Mouse (Mus musculus): Measurements from ENCODE around the gene Dbx1. TPM values are rescaled to one million over a fixed set of nuclear protein-coding genes. Genes with fewer than 3 reads are reported as not detected.

The Dbx1 gene
- not detected for total RNA-seq (2021)
- long read RNA-seq, experiment 1: 0 reads
- long read RNA-seq, experiment 2: 0 reads

DNA sequence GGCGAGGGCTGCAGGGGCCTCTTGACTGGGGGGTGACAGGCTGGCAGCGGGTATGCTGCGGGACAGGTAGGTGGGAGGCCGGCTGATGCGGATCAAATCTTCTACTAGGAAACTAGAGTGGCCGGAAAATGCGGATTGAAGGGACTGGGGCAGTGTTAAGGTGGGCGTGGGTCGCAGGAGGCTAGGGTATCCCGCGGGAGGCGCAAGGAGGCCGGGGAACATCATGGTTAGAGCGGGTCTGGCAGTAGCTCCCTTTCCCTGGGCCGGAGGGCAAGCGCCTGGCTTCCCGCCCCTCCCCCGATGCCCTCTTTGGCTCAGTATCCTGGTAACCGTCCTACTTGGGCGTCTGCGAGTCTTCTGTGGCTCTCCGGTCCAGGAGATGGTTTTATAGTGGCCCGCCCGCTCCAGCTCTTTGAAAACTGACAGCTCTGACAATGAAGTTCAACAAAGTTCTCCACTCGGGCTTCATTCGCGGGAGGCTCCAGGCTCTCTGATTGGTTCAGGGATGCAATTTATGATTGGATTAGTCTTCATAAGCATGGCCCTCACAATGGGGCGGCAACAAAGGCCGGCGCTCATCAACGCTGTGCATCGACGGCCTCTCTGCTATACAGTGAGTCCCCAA is at the start of gene Dbx1:
Gene Dbx1 (minus strand): TSS at position 359 of the 625 bp plus-strand sequence.
- intact Hi-C loops (cut with DNase I; ENCODE audit: low total_unique reads): no loop called here
- no peak for DNase-seq

DNA sequence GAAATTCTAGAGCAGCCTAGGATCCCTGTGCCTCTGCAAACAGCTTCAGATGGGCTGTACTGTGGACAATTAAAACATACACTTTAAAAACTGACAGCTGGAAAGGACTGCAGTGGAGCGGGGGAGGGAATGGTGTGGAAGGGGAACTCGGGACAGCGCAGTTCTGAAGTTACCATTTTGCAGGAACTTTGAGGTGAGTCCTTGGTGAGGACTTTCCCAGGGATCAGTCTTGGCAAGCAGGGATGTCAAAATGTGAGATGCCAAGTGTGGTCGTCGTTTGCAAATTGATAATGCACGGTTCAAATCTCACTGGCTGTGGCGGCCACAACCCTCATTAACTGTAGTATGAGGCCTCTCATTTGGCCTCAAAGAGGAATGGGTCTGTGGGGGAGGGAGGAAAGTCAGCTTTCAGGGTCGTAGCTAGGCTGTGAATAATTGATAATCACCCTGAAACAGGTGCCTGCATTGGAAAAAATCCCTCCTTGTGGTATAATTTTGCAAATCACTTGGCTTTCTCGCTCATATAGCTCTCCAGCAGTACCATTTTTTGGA is 42.3 kb upstream of the Dbx1 start:
- no peak for DNase-seq
- intact Hi-C loops (cut with DNase I; ENCODE audit: low total_unique reads): no loop called here

DNA sequence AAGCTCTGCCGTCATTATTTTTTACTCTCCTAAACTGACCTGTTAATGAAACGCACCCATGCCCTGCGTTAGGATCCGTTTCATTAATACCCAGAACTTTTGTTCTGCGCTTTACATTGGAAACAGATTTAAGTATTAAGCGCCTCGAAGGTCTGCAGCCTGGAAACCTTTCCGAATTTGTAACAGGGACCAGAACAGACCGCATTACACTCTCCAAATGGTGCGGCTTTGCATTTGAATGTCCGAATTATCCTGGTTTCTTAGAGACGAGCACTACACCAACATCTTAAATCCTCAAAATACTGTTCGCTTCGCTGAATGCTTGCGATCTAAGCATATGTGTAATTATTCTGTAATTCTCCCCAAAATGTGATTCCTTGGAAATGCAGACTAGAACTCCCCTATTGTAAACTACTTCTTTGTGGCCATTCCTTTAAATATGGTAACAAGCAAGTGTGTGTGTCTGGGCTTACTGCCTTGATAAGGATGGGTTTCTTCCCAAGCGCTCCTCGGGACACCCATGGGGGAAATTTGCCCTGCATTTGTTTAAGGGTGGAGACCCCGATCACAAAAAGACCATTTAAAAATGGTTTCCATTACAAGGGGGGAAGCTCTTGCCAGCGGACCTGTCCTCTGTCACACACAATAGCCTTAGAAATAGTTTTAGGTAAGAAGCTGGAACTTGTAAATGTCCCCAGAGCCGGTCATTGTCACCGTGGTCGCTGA is 41.6 kb upstream of the Dbx1 start:
- intact Hi-C loops (cut with DNase I; ENCODE audit: low total_unique reads): no loop called here
- DNase-seq: no peak

DNA sequence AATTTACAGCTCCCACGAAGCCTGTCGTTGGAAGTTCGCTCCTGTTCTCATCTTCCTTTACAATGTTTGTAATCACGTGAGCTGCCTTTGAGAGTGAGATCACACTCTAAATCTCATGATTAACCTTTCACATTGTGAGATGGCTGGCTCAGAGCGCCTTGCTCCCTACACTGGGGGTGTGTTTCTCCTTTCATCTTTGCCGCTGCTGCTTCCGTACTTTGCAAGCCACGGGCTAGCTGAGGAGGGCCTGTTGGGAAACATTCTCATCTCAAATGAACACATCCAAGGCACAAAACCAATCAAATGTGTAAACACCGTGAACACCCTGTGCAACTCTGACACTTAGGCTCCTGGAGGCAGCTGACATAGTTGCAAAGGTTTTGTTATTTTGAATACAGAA is 40.5 kb upstream of the Dbx1 start:
- DNase-seq: no peak
- intact Hi-C loops (cut with DNase I; ENCODE audit: low total_unique reads): no loop called here

DNA sequence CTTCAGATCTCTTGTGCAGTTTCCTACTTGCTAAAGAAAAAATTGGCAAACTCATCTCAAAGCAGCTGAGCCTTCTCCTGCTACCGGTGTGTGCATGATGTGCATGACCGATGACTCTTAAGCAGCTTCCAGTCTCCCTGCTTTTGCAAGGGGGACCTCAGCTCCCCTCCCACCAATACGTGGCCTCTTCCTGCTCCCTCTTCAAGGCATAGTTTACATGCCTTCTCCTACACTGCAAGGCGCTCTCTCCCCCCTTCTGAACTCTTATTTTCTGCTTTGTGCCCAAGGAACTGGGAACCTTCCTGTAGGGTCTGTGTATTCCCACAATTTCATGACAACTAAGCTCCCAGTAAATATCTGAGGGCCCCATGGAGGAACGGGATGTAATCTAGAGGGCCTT is 40.0 kb upstream of the Dbx1 start:
- intact Hi-C loops (cut with DNase I; ENCODE audit: low total_unique reads): no loop called here

DNA sequence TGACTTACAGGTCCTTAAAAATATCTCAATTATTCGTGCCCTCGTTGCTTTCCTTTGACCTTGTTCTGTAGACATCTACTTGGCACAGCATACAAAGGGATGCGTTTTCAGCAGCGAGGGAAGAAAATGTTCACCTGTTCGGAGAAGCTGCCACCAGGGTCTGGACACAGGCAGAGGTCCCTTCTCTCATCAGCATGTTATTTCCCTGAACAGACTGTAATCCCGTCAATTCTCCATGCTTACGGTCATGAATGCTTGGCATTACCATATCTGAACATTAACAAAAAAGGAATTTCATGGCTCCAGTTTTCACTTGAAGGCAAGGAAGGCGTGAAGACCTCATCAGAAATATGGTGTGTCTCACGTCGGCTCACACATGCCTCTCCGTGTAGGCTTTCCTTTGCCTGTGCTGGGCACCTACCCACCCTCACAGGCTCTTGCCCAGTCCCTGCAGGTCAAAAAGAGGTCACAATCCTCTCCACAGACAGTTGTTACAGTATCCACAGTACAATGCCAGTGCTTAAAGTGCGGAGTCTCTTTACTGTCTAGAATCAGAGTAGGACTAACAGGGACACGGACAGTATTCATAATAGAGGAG is 31.7 kb upstream of the Dbx1 start:
- intact Hi-C loops (cut with DNase I; ENCODE audit: low total_unique reads): no loop called here
- DNase-seq: no peak

More for the DNA sequence above, 40.0 kb upstream of the Dbx1 start:
- DNase-seq: no peak

DNA sequence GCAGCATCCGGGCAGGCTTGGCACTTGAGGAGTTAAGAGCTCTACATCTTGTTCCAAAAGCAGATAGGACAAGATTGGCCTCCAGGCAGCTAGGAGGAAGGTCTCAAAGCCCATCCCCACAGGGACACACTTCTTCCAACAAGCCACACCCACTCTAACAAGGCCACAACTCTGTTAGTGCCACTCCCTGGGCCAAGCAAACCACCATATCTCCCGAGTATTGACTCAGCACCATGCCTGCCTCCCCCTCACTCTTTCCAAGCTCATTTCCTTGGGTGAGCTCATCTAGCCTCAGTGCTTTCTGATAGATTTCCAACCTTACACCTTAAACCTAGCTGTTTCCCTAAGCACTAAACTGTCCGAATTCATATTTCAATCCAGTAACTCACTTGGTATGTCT is 26.9 kb upstream of the Dbx1 start:
- intact Hi-C loops (cut with DNase I; ENCODE audit: low total_unique reads): no loop called here
- DNase-seq: no peak

DNA sequence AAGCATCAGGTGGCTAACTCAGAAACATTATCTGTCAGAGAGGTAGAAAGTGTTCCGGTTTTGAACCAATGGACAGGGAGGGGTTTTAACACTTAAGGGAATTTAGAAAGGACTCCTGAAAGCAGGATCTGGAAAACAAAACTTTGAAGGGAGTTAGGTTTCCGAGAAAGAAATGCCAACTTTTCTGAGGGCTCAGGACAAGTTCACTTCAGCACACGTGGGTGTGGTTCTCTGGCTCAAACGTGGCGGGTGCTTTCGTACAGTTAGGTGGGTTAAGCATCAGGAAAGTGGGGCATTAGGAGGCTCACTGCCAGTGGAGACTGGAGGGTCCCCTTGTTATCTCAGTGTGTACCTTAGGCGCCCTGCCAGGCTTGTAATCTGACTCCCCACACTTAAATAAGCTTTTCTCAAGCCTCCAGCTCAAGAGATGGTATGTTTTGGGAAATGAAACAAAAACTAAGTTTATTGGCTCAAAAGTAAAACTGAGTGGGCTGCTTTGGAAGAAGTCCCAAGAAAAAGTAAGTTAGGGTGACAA is 25.9 kb upstream of the Dbx1 start:
- no peak for DNase-seq
- intact Hi-C loops (cut with DNase I; ENCODE audit: low total_unique reads): no loop called here

DNA sequence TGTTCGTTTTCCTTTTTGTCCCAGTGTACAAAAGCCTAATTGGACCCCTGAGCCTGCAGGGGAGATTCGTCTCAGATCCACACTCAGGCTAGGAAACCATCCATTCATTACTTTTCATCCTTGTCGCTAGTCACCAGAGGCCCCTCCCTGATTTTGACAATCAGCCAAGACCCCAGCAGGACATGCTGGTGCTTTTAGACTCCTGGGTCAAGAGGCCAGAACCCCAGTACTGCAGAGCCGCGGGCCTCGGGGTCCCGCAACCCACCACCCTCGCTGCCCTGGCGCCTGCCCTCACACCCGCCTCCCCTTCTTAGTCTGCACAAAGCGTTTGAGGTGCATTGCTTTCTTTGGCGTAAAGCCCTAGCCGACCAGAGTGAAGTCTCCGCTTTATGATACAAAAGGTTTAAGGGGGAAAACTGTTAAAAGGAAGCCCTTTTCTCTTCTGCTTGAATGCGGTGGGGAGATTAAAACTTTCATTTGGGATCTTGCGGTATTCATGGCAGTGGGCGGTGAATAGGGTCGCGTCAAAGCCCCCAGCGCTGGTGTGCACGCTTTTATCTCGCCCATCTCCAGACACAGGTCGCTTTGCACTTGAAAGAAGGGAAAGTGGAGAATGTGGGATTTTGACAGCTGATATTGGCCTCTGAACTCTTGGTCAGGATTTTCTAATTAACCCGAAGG is 25.3 kb upstream of the Dbx1 start:
- DNase-seq: no peak
- intact Hi-C loops (cut with DNase I; ENCODE audit: low total_unique reads): no loop called here

DNA sequence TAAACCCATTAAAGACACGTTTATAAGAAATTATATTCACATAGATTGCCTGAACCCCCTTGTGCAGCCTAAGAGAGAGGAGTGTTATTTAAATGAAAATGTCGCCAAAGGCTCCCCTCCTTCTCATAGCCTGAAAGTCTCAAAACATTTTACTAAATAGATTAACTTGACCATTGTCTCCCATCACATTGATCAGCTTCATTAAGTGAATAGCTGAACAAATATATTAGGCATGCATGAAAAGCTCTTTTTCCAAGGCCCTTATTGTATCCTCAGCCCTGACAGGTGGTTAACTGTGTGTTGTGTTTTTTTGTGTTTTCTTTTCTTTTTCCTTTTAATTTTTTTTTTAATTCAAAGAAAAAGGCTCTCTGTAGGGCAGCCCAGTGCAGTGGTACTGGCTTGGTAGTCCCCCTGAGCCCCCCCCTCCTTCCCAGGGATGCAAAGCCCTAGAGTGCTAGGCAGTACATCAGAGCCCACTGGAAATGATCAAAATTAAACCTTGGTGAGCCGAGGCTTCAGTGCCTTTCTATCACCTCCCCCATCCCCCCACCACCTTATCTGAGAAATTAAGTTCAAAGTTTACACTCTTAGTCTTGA is 4.2 kb upstream of the Dbx1 start:
- intact Hi-C loops (cut with DNase I; ENCODE audit: low total_unique reads): no loop called here
- no peak for DNase-seq

DNA sequence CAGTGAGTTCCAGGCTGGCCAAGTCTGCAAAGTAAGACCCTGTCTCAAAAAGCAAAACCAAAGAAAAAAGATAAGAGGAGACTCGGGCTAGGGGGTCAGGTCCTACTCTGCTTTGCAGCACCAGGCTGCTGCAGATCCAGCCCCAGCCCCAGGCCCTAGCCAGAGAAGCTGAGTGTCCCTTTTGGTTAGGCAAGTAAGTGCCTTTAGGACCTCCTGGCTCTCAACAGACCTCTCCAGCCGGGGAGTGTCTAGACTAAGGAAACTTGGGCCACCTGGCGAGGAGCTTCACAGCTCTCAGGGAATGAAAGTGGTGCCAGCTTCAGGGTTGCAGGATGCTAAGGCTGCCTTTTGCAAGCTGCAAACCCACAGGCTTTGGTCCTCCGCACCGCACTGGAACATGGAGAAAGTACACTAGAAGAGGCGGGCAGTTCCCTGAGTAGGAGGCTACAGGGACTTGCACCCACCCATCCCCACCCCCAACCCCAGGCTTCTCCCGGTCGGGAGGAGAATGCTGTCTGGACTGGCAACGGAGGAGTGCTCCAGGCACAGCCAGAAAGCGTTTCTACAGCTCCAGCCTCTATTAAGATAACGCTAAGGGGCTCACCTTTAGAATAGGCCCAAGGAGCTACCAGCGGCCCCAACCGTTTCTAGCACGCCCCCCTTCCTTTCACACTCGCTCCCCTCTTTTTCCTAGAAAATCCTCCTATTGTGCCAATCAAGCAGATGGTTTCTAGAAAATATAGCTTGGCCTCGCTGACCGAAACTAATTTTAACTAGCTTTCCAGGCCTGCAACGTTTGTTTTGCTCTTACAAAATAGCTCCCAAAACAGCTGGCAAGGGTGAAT is 3.4 kb upstream of the Dbx1 start:
- intact Hi-C loops (cut with DNase I; ENCODE audit: low total_unique reads): no loop called here
- no peak for DNase-seq

DNA sequence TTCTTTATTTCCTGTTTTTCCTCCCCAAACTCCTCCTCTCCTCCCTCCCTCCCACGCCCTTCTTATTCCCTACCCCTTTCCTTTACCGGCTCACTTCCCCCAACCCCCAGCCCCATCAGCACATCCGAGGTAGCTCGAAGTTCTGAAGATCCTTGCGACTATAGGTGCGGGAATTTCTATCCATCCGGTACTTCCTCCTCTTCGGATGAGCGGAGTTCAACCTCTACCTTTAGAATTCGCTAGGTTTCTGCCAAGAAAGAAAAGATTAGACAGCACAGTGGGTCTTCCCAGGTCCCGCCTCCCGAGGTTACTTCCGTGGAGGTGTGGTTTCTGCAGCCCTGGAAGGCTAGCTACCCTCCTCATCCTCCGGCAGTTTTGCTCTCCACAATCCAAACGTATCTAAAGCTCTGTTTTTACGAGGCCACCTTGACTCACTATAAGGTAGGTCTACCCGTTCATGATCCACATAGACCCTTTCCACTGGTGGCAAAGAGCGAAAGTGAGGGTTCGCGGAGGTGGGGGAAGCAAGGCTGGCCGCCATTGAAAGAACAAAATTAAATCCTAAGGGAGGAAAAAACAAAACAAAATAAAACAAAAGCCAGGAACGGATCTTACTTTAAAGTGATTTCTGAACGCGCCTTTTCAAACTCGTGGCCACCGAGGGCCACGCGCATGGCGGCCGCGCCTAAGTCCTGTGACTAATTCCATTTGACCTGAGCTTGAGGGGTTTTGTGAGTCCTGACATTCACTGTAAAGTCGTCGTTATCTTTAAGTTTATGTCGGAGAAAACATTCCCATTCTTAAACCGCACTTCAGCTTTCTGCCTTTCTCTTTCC is 2.5 kb upstream of the Dbx1 start:
- intact Hi-C loops (cut with DNase I; ENCODE audit: low total_unique reads): no loop called here
- DNase-seq: no peak

DNA sequence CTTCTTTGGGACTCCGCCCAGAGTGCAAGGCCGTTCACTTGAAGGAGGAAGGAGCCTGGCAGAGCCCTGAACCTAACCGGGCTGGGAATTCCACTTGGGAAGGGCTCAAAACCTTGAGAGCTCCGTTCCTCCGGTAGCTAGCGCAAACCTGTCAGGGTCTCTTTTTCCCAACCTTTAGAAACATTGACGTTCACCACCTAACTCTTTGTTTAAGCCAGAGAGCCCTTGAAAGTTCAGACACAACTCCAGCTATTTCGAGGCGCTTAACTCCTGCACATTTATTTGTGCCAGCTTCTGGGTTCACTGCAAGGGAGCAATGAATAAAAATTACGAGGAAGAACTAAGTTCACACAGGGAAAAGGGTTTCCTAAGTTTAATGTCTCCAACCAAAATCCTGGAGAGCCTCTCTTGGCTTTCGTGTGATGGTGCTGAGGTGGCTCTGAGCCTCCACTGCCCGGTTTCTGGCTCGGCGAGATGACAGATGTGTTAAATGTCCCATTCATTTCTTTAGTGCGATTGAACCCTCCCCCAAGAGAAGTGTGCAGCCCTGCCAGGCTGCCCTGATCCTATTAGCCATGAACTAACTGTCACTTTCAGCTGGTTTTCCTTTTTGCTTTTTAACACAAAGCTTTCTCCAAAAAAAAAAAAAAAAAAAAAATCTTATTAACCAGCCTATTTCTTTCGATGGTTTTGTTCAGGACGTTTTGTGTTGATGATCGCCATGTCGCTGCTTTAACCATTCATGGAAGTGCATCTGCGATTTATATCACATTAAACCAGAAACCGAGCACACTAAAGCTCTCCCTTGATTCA is 1.4 kb upstream of the Dbx1 start:
- intact Hi-C loops (cut with DNase I; ENCODE audit: low total_unique reads): no loop called here
- DNase-seq: no peak

DNA sequence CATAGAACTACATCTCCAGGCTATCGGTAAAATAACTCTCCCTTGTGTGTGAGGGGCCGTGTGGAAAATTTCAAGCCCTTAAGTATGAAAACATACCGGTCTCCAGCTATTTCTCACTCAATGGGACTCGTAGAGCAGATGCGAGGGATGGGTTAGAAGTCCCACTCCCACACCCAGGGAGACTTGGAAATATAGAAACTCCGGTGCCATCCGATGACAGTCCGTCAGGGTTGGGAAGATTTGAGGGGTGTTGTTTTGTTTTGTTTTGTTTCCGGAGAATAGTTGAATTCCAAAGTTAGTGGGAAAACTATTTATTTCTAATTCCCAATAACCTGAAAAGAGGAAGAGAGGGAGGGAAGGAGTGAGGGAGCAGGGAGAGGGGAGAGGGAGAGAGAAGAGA is 632 bp upstream of the Dbx1 start:
- intact Hi-C loops (cut with DNase I; ENCODE audit: low total_unique reads): no loop called here
- no peak for DNase-seq

DNA sequence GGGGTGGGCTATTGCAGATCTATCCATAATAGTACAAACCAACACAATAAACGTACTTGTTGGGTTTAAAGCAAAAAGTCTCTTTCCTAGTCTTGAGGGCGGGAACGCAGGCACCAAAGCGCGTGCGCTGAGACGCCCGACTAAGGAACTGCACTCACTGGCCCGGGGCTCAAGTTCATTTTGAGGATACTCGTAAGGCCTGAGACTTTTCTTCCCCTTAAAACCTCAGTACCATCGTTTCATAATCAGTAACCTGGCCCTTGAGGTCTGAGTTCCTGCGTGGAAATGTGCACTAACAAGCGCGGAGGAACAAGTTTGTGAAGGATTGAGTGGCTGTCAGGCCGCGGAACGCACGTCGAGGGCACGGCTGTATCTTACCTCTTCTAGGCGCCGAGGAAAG is 678 bp downstream of the Dbx1 start:
- DNase-seq: no peak
- intact Hi-C loops (cut with DNase I; ENCODE audit: low total_unique reads): no loop called here

DNA sequence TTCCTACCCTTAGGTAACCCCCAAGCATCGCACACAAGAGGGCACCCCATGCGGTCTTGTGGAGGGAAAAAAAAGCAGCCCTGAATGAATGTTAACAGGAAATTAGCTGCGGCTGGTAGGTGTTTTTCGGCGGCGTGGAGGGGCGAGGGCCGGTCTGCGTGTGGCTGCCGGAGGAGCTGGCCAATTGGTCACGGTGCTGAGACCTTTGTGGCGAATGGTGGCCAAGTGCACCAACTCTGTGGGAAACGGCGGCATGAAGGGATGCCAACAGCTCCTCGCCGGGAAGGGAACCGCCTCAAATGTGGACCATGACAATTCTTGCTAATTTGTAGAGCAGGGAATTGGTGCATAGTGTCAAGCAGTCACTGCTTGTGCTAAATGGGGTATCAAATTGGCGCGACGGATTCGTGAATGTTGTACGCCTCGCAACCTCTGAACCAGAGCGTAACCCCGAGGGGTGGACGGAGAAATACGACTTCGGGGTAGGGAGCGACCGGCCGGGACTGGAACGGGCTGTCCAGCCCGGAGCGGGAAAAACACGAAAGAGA is 1.5 kb downstream of the Dbx1 start:
- DNase-seq: no peak
- intact Hi-C loops (cut with DNase I; ENCODE audit: low total_unique reads): no loop called here
